Mouse (Mus musculus) right cerebral cortex, postnatal 25 days (tissue): ENCODE measurements at regions not wholly inside any gene's neighbourhood (a gene's known extent, or its start where the extent isn't known, plus 50 kb on each side); places are given as distances from the start of the nearest gene placed in this dataset.

Experiments used
- DNase-seq: peaks from one replicate; pipeline ENCODE4 v3.0.0; 2022

GRCm38 (mm10) chr1:128723843-128724242 is 131.8 kb upstream of the Cxcr4 start:
- no peak for DNase-seq

- no peak for DNase-seq
Observed at GRCm38 (mm10) chr1:128722061-128722471, 130.0 kb upstream of the Cxcr4 start.

- no peak for DNase-seq
Observed at GRCm38 (mm10) chr1:128714843-128715242, 122.8 kb upstream of the Cxcr4 start.

- DNase-seq: no peak
Observed at GRCm38 (mm10) chr1:128712876-128713275, 120.8 kb upstream of the Cxcr4 start.

- DNase-seq: no peak
Observed at GRCm38 (mm10) chr1:128711121-128711520, 119.0 kb upstream of the Cxcr4 start.

GRCm38 (mm10) chr1:128707747-128708146 is 115.7 kb upstream of the Cxcr4 start:
- no peak for DNase-seq

GRCm38 (mm10) chr1:128706167-128706566 is 114.1 kb upstream of the Cxcr4 start:
- DNase-seq: no peak

GRCm38 (mm10) chr1:128705071-128705503 is 113.0 kb upstream of the Cxcr4 start:
- no peak for DNase-seq

- no peak for DNase-seq
Observed at GRCm38 (mm10) chr1:128701326-128701725, 109.2 kb upstream of the Cxcr4 start.

- DNase-seq: no peak
Observed at GRCm38 (mm10) chr1:128697962-128698361, 105.9 kb upstream of the Cxcr4 start.

- DNase-seq: no peak
Observed at GRCm38 (mm10) chr1:128695936-128696335, 103.8 kb upstream of the Cxcr4 start.

GRCm38 (mm10) chr1:128692799-128693198 is 100.7 kb upstream of the Cxcr4 start:
- DNase-seq: no peak

GRCm38 (mm10) chr1:128692313-128692712 is 100.2 kb upstream of the Cxcr4 start:
- no peak for DNase-seq

GRCm38 (mm10) chr1:128687236-128687927 is 95.3 kb upstream of the Cxcr4 start:
- DNase-seq: no peak

- DNase-seq: no peak
Observed at GRCm38 (mm10) chr1:128685467-128686137, 93.5 kb upstream of the Cxcr4 start.

GRCm38 (mm10) chr1:128682942-128683341 is 90.8 kb upstream of the Cxcr4 start:
- no peak for DNase-seq

- no peak for DNase-seq
Observed at GRCm38 (mm10) chr1:128681261-128681660, 89.2 kb upstream of the Cxcr4 start.

GRCm38 (mm10) chr1:128680538-128680937 is 88.4 kb upstream of the Cxcr4 start:
- DNase-seq: no peak

- DNase-seq: no peak
Observed at GRCm38 (mm10) chr1:128680012-128680411, 87.9 kb upstream of the Cxcr4 start.

GRCm38 (mm10) chr1:128679005-128679980 is 87.2 kb upstream of the Cxcr4 start:
- DNase-seq: no peak

- DNase-seq: no peak
Observed at GRCm38 (mm10) chr1:128675538-128675937, 83.4 kb upstream of the Cxcr4 start.

GRCm38 (mm10) chr1:128672306-128672705 is 80.2 kb upstream of the Cxcr4 start:
- no peak for DNase-seq

GRCm38 (mm10) chr1:128671495-128671894 is 79.4 kb upstream of the Cxcr4 start:
- no peak for DNase-seq
